8 mouse cellular contexts compared by ENCODE assay signal in genomic region chr1:92648673-92649072, GRCm38 (mm10). TPM values are rescaled to one million over a fixed set of nuclear protein-coding genes. Genes with fewer than 3 reads are reported as not detected.
DNase-seq lines count a peak whose midpoint lies in the region; ATAC-seq lines count a peak whose summit lies in the region.

Otos (minus strand) TSS chr1:92648841.

- ATAC-seq in cerebellum, adult (ENCODE audit: insufficient number of reproducible peaks, low FRiP score, low TSS enrichment) = peak; percentile 54
- ATAC-seq in forebrain, embryonic 15.5 days (replicated peaks) = peak; percentile 42
- peak; percentile 38 for ATAC-seq in hindbrain, embryonic 13.5 days (ENCODE audit: low FRiP score)

- H3K9ac ChIP-seq in forebrain, embryonic 15.5 days (replicated peaks) = no peak within 1 kb of the TSS
- H3K9ac ChIP-seq in hindbrain, embryonic 13.5 days = peak within 1 kb of the TSS; percentile 49; the same call in 1 of the 2 replicates

- H3K9me3 ChIP-seq in forebrain, embryonic 15.5 days = no peaks in the 10 kb centered on the region
- H3K9me3 ChIP-seq in hindbrain, embryonic 13.5 days = no peaks in the 10 kb centered on the region

- WGBS in forebrain, embryonic 15.5 days = 27% methylated on average over 8 of the region's 8 CpGs
- 26% methylated on average over 8 of the region's 8 CpGs for WGBS in hindbrain, embryonic 13.5 days

- 0 out of 2 replicates have a peak, but pooled peaks cover 7% of the 10 kb centered on the region for H3K4me1 ChIP-seq in forebrain, embryonic 15.5 days
- 0 out of 2 replicates have a peak, but pooled peaks cover 5% of the 10 kb centered on the region for H3K4me1 ChIP-seq in hindbrain, embryonic 13.5 days (replicated peaks)

- H3K27ac ChIP-seq in forebrain, embryonic 15.5 days (replicated peaks) = no peak within 1 kb of the TSS
- no peak within 1 kb of the TSS for H3K27ac ChIP-seq in hindbrain, embryonic 13.5 days

- DNase-seq in Muller cell, postnatal 12 days (ENCODE audit: inconsistent ontology term) = peak; percentile 72
- DNase-seq in layer of hippocampus, postnatal 36 days = peak; percentile 73 to 79
- DNase-seq in lung, postnatal 36 days = peak; percentile 60
- DNase-seq in right cerebral cortex, adult 18-20 months = peak; percentile 77
- DNase-seq in yolk sac, embryonic 10.5 days (ENCODE audit: low spot score) = peak; percentile 29

- H3K27me3 ChIP-seq in forebrain, embryonic 15.5 days = no peaks in the 10 kb centered on the region
- peaks cover 16% of the 10 kb centered on the region for H3K27me3 ChIP-seq in hindbrain, embryonic 13.5 days

- no peak within 1 kb of the TSS for H3K4me2 ChIP-seq in forebrain, embryonic 15.5 days (replicated peaks)
- H3K4me2 ChIP-seq in hindbrain, embryonic 13.5 days = 0 out of 2 replicates have a peak within 1 kb of the TSS, but pooled peaks have one; percentile 13

- no peaks in the 10 kb centered on the region for H3K36me3 ChIP-seq in forebrain, embryonic 15.5 days
- no peaks in the 10 kb centered on the region for H3K36me3 ChIP-seq in hindbrain, embryonic 13.5 days

- H3K4me3 ChIP-seq in forebrain, embryonic 15.5 days = no peak within 1 kb of the TSS
- no peak within 1 kb of the TSS for H3K4me3 ChIP-seq in hindbrain, embryonic 13.5 days

RNA-seq across cellular contexts. Expression of gene Otos, which starts in this region (rescaled TPM):
- not detected in 2 replicates for polyA plus RNA-seq in forebrain, embryonic 15.5 days (2015; fragmentation: Nextera tagmentation; extraction: Ambion mirVana)
- 0.12 TPM in 1 of 2 replicates, not detected in the other for polyA plus RNA-seq in hindbrain, embryonic 13.5 days (2015; fragmentation: Nextera tagmentation; extraction: Ambion mirVana)
- under 1 TPM; 0.15 to 0.35 TPM for total RNA-seq in layer of hippocampus, postnatal 36 days (2021)

Comparison
In these comparisons a context has a peak if more than half of its experiments do, and no peak if none do; other contexts are left out.
1. Peak in ATAC-seq in forebrain, embryonic 15.5 days; RNA of the gene not detected or under 1 TPM.
2. Peak in ATAC-seq, H3K9ac ChIP-seq and H3K4me2 ChIP-seq in hindbrain, embryonic 13.5 days; RNA of the gene not detected or under 1 TPM.
3. Peak in DNase-seq in layer of hippocampus, postnatal 36 days; RNA of the gene not detected or under 1 TPM.